Mouse (Mus musculus): ENCODE measurements at regions not wholly inside any gene's neighbourhood (a gene's known extent, or its start where the extent isn't known, plus 50 kb on each side); places are given as distances from the start of the nearest gene placed in this dataset.

DNA sequence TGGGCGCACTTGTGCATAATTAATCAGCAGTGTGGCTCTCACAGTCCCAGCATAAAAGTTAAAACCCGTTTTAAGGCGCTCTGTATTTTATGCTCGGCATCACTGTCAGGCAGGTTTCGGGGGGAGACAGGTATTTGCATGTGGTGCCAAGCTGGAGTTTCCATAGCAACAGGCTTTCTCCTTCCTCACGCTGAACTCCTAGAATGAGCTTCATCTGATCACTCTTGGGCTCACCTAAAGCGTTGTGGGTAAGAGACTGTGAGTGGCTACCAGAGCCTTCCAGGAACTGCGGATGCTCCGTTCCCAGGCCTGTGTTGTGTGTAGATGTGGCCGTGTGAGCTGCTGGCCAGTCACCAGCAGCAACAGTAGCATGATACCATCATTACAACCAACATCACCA is 161.5 kb downstream of the Ajap1 start:
- DNase-seq (ENCODE audit: low read depth, low spot score): peak; percentile 52

DNA sequence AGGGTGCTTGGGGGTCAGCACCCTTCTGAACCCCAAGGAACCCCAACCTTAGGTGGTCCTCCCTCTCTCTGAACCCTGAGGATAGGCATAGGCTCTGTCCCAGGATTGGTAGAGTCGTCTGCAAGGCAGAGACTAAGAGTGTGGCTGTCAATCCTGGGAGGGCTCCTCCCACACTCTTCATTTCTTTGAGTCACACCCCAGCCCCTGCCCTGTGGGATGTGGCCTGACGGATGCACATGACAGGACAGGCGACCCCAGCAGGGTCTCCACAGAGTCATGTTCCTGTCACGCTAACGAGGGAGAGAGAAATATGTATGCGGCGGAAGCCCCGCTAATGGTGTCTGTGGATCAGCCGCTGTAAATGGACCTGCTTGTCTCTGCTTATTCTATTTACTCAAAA is 162.0 kb downstream of the Ajap1 start:
- no peak for DNase-seq (ENCODE audit: low read depth, low spot score)

DNA sequence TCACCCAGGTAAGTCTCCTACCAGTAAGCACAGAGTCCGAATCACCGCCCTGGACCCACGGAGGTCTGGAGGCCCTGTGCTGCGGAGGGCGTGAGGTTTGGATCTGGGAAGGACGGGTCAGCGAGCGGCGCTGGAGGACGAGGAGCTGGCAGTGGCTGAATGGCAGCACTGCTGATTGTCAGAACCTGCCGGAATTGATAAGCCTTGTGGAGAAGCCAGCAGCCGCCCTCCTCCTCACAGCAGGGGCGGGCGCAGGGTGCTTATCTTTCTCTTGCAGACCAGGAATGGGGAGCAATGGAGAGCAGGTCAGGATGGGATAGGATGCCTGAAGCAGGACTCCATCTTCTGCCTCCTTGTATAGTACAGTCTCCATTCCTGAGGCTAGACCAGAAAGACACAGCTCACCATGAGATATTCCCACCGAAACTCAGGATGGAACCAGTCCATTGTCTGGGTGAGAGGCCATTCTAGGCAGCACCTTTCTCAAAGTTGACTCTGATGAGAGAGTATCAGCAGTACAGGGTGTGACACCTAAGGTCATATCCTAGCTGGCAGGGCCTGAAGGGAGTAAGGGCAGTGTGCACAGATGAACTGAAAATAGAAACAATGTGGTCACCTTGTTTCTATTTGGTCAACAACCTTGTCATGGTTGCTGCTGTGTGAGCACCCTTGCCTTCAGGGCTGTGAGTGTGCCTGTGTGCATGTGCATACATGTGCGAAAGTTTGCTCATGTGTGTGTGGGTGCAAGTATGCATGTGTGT is 165.5 kb downstream of the Ajap1 start:
- no peak for DNase-seq (ENCODE audit: low read depth, low spot score)

DNA sequence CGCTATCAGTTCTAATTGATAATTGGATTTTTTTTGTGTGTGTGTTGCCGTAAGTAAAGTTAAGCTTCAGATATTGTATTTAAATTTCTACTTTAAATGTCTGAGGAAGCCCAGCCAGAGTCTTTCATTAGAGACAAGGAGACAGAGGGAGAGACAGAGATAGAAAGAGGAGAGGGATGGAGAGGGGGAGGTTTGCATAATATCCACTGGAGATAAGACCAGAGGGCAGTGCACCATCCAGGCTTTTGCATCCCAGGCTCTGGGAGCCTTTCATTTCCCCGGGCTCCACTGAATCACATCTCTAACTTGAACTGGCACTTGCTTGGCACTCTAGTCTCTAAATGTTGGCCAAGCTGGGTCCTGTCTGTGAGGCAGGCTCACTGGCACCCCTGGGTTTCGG is 166.1 kb downstream of the Ajap1 start:
- DNase-seq (ENCODE audit: low read depth, low spot score): no peak

DNA sequence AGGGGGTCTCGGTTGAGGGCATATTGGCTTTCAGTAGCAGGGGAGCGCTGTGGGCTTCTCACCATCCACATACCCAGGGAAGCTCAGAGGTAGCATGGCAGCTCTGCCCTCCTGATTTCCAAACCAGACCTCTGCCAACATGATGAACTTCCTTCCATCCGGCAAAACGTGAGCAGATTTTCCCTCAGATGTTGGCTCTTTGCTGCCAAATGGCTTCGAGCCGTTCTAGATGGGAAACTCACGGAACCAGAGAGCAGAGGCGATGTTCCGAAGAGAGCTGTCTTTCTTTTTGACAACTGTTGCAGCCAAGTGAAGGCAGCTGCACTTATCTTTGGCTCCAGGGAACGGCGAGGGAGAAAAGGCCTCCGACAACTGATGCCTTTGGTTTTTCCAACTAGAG is 168.7 kb downstream of the Ajap1 start:
- DNase-seq (ENCODE audit: low read depth, low spot score): no peak

DNA sequence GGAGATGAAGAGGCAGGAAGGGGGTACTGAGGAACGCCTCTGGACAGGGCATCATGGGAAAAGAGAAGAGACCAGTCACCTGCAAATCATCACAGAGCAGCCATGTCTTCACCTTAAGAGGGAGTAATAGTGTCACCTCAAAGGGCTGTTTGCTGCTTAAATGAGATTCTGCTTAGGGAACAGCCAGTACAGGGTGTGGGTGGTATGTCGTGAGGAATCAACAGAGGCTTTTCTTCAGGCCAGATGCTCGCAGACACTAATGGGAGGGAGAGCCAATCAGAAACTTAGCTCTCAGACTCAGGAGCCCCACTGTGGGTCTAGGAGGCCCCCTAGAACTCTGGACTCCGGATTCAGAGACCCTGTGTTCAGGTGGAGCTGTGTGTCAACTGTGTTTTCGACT is 171.0 kb downstream of the Ajap1 start:
- DNase-seq (ENCODE audit: low read depth, low spot score): no peak

DNA sequence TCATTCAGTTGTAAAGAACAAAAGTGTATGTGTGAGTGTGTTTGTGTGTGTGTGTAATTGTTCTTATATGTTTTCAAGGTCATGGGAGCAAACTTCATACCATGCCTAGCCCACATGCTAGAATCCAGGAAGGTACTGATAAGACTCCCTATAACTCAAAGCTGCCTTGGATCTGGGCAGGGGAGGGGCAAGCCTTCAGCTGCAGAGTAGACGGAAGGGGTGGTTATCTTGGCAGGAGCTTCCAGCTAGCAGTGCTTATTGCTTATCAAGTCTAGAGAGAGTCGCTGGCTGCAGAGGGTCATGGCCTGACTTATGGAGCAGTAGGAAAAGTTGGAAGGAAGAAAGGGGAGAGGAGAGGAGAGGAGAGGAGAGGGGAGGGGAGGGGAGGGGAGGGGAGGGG is 172.0 kb downstream of the Ajap1 start:
- DNase-seq (ENCODE audit: low read depth, low spot score): no peak

DNA sequence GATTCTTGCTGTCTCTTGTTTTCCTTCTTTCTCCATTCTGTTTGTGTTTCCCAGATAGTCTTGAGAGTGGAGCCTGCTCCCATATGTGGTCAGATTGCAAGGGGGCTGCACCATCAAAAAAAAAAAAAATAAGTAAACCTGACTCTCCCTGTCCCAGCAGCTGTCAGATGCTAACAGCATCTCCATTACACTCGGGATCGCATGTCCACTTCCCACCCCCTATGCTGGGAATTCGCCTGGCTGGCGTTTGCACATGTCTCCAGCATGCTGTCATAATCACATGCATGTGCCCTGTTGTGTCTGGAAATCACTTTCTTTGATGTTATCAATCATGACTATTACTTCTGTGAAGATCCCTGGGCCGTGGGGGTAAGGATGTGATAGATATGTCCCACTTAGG is 179.1 kb downstream of the Ajap1 start:
- no peak for DNase-seq (ENCODE audit: low read depth, low spot score)

DNA sequence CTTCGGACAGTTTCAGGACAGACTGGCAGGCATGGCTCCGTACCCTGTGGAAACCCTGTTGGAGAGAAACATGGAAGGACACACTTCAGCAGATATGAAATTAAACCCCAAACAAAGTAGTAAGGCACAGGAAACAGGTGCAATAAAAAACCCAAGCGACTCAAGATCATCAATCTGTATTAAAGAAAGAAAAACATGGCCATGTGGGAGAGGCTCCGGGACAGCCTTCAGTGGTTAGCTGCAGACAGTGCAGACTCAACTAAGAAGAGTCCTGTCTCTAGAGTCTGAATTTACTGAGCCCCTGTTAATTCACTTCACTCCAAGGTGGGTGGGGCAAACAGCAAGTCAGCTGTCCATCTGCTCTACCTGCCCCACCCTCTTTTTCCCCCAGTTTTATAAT is 179.8 kb downstream of the Ajap1 start:
- no peak for DNase-seq (ENCODE audit: low read depth, low spot score)

DNA sequence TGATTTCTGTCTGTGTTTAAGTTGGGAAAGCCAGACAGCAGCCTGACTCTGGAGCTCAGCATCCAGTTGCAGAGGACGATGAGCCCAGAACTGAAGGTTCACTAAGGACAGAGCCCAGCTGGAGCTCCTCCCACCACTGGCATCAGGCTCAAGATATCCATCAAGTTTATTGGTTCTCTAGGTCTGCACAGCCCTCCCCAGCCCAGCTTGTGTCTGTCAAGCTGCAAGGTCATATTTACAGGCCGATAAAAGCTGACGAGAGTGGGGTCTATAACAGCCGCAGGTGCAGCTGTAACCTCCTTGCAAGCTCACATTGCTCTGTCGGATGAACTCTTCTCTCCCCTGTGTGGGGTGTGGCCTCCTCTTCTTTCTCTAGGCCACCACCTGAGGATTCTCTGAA is 184.3 kb downstream of the Ajap1 start:
- DNase-seq (ENCODE audit: low read depth, low spot score): no peak

DNA sequence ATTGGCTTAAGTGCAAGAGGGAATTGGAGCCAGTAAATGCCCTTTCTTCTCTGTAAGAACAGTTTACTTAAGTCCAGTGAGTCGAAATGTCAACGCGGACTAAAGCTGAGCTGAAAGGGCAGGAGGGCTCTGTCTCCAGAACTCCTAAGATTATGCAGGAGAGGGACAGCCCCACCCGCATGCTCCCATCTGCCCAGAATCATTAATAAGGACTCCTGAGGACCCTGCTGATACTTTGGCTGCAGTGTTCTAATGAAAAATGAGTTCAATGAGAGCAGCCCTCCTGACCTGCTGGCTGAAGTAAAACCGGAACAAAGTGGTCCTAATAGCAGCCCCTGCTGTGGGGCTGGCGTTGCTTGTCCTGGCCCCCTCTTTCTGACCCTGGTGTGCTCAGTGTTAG is 187.8 kb downstream of the Ajap1 start:
- DNase-seq (ENCODE audit: low read depth, low spot score): no peak

DNA sequence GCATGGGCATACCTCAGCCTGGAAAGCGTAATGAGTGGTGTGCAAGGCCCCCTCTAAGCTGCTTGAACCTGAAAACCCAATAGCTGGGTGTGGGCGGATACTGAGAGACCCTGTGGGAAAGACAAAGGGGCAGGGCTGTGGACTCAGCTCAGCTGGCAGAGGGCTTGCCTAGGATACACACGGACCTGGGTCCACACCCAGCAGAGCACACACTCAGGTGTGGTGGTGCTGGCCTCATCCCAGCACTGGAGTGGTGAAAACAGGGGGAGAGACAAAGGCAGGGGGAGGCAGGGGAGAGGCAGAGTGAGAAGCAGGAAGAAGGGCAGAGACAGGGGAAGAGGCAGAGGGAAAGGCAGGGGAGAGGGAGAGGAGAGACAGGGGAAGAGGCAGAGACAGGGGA is 189.5 kb downstream of the Ajap1 start:
- no peak for DNase-seq (ENCODE audit: low read depth, low spot score)

DNA sequence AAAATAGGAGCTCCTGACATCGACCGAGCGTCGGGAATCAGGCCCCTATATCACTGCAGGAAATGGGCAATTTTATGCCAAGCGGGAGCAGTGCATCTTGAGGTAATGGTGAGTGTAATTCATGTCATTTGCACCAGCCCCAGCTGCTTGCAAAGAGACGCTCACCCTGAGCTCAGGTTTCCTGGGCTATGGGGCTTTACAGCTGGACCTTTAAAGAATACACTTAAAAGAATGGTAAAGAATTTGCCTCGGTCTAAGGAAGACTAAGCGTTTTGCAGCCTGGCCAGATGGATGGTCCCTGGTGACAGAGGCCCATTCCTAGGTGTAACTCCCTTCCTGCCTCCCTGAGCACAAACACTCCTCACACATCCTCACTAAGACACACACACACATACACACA is 194.2 kb downstream of the Ajap1 start:
- no peak for DNase-seq (ENCODE audit: low read depth, low spot score)

DNA sequence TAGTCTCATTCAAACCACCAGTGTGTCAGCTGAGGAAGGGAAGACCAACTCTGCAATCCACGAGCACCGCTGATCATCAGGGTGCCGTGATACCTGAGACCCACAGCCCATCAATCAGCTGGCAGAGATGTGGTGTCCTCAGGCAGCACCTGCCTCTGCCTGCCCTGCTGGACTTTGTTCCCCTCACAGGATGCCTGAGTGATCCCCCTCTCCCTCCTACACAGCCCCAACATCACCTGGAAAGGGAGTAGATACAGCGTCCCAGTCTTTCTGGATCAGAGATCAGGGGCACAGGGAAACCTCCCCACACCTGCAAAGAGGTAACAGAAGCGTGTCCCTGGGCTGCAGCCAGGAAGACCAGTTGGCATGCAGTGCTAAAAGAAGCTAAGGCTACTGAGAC is 198.4 kb downstream of the Ajap1 start:
- no peak for DNase-seq (ENCODE audit: low read depth, low spot score)

DNA sequence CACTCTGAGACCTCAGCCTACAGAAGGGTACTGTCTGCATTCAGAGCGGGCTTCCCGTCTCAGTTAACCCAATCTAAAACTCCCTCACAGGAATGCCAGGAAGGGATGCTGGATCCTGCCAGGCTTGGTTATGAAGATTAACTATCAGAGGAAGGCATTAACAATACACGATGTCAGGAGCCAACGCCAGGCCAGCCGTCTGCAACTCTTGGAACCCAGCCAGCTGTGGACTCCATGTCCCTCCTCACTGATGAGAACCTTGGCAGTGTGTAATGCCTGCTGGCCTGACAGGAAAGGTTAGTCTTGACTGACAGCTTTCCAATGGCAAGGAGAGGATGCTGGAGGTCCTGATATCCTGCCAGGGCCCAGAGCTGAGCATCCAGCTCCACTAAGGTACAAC is 206.0 kb downstream of the Ajap1 start:
- DNase-seq (ENCODE audit: low read depth, low spot score): no peak

DNA sequence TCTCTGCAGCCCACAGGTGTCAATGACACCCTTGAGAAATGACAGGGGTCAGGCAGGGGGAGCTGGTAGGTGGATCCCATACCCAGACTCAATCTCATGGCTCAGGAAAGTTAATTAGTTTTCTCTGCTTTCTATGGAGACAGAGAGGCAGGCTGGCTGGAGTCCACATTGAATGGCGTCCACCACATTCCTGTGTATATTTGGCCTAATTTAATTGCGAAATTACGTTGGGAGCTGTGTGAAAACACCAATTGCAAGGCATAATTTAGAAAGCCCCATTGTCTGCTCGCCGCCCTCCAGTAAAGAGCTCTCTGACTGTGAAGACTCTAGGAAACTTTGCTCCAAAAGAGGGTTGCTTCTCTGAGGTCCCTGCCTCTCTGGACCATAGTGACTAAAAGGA is 211.2 kb downstream of the Ajap1 start:
- DNase-seq (ENCODE audit: low read depth, low spot score): no peak

DNA sequence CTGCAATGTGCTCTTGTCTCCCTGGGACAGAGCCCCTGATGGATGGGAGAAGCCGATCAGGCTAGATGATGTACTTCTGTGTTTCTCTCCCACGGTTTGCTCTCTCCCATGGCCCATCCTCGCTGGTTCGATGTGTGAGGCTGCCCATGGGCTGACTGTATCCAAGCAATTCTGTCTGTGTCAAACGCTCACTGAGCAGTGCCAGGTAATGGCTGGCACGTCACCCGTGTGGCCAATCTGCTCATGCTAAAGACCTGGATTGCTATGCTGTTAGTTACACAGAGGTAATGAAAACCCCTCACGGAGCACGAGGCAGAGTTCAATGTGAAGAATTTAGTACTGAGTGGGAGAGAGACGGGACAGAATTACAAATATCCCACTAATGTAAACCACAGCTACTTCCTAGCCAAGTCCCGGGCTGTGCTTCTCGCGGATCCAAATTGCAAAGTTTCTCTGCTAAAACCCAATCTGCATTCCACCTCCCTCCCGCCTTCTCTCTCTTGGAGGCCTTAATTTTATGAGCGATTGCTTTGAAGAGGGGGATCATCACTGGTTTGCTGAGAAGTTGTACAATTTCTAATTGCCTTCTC is 219.3 kb downstream of the Ajap1 start:
- DNase-seq (ENCODE audit: low read depth, low spot score): no peak

DNA sequence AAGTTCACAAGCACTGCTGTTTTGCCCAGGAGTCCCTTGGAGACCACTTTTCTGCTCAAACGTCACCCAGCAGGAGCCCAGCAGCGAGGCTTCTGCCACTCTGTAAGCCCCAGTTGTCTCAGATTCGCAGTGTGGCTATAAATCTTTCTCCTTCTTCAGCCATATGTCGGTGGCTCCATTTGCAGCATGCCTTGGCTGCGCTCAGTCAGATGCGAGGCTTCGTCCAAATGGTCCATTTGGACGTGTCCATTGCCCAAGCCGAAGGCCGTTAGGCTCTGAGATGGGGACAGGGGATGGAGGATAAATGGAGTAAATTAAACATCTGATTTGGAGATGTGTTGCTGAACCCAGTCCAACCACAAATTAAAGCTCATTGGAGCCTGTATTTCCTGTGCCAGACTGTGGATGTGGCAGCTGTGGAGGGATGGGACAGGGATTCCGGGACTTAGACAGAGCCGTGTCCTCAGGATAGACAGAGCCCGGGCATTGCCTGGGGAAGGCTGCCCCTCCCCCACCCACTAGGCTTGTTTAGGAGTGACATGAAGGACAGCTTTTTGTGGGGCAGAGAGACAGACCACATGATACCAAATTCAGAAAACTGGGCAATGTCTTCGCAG is 221.6 kb downstream of the Ajap1 start:
- no peak for DNase-seq (ENCODE audit: low read depth, low spot score)

DNA sequence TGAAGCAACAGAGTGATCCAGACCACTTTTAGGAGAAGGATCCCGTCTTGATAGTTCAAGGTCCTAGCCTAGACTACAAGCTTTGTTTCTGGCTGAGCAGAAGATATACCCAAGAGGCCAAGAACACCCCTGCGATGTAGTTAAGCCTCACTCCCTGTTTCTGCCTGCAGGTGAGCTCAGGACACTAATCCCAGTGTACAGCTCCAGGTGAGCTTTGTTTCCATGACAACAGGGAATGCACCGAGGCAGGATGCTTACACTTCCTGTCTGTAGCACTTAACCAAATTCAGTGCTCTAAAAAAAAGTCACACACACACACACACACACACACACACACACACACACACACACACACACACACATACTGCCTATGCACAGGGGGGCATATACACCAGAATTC is 230.7 kb downstream of the Ajap1 start:
- DNase-seq (ENCODE audit: low read depth, low spot score): no peak

DNA sequence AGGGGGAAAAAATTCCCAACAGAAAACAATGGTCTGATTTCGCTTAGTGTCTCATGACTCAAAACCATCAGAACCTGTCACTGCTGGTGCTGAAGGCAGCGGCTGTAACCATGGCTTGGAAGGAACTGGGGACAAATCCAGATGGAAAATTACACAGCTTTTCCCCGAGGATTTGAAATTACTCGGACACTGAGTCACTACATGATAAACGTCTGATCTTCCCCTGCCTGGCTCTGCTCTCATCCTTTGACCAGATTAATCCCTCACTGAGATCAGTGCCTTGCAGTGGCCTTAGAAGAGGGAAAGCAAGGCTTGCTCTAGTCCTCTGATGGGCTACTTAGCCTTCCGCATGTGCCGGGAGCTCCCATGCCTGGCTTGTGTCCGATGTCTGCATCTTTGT is 231.3 kb downstream of the Ajap1 start:
- no peak for DNase-seq (ENCODE audit: low read depth, low spot score)

DNA sequence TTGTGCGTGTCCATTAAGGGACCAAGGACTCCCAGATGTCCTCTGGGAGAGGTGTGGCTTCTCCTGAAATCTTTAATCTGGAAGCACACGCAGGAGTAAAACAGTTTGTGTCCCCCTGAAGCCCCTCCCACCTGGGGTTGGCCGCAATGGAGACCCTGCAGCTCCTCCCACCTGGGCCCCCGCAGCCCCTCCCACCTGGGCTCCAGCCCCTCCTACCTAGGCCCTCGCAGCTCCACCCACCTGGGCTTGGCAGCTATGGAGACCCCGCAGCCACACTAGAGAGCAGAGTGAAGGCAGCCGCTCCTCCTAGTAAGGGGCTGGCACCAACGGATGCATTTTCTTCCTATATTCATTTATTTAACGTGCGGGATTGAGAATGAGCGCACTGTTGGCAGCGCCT is 245.9 kb downstream of the Ajap1 start:
- peak; percentile 86 for DNase-seq (ENCODE audit: low read depth, low spot score)

DNA sequence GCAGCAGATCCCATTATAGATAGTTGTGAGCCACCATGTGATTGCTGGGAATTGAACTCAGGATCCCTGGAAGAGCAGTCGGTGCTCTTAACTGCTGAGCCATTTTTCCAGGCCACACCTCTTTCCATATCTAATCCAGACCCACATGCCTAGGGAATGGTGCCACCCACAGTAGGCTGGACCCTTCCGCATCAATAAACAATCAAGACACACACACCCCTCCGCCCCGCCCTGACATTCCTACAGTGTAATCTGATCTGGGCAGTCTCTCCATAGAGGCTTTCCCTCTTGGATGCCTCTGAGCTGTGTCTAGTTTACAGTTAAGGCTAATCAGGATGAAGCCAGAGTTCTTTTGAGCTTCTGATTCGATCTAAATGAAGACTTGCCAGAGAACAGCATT is 248.8 kb downstream of the Ajap1 start:
- peak; percentile 96 for DNase-seq (ENCODE audit: low read depth, low spot score)

DNA sequence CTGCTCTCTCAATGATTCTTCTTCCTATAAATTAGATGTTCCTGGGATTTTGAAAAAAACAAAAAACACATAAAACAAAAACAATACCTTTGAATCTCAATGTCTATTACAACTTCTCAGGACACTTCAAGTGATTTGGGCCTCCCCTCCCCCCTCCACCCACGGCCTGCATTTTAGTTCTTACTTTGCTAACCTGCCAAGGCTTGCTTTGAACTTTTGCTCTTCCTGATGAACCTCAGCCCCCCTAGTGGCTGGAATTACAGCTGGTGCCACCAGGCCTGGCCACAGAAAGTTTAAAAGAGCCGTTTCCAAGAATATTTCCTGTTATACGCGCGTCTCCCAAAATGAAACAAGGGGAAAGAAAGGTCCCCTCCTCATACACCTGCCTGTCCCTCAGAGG is 253.4 kb downstream of the Ajap1 start:
- DNase-seq (ENCODE audit: low read depth, low spot score): peak; percentile 51

Data from R1 (cell line).